Mouse (Mus musculus) bone marrow, adult 2 months (tissue): ENCODE data around the gene Trim6.
"Not testable (repeated sequence)": the region's sequence is repeated elsewhere in the genome, so short reads cannot be mapped to it uniquely, and the experiment has no call there.

Experiments
- CTCF ChIP-seq: fragments of 200-500 bp; IDR thresholded peaks from 2 replicates; pipeline ENCODE4 v1.5.1; 2011; ENCODE audit warnings: low read length, control low read depth; ENCODE audit not compliant: control insufficient read depth, insufficient read depth
- POLR2A ChIP-seq: fragments of 200-500 bp; IDR thresholded peaks from 2 replicates; pipeline ENCODE4 v1.6.1; 2011; ENCODE audit warnings: low read depth, mild to moderate bottlenecking, control low read depth, low read length, borderline replicate concordance; ENCODE audit not compliant: control insufficient read depth

- TF ChIP-seq CTCF, POLR2A: not testable (repeated sequence)
These were observed 60.8 kb downstream of the Trim6 start for GRCm38 (mm10) chr7:104279361-104279760.
